Comparison of ENCODE assay signal across 7 mouse cellular contexts in genomic region chr2:152828011-152828370, GRCm38 (mm10). TPM values are rescaled to one million over a fixed set of nuclear protein-coding genes. Genes with fewer than 3 reads are reported as not detected.
DNase-seq lines count a peak whose midpoint lies in the region; ATAC-seq and TF ChIP-seq lines count a peak whose summit lies in the region.

No protein-coding gene starts in this region.

- peak overlapping the region; percentile 95 for H3K4me3 ChIP-seq in E14TG2a.4 (replicated peaks; ENCODE audit: low read length)
- peak overlapping the region; percentile 70 for H3K4me3 ChIP-seq in hindbrain, embryonic 12.5 days
- peak overlapping the region; percentile 80 for H3K4me3 ChIP-seq in liver, embryonic 11.5 days (ENCODE audit: low read depth, low read length)
- H3K4me3 ChIP-seq in stomach, postnatal 0 days (ENCODE audit: low read depth, low read length): peak overlapping the region; percentile 79; the same call in 1 of the 2 replicates

- no peak for ATAC-seq in hindbrain, embryonic 12.5 days (ENCODE audit: low FRiP score)
- no peak for ATAC-seq in liver, embryonic 11.5 days (replicated peaks; ENCODE audit: low FRiP score)
- ATAC-seq in stomach, postnatal 0 days (ENCODE audit: low FRiP score, low TSS enrichment): no peak

- H3K9me3 ChIP-seq in E14TG2a.4 (ENCODE audit: low read length): no peaks in the 10 kb centered on the region
- H3K9me3 ChIP-seq in hindbrain, embryonic 12.5 days (replicated peaks): no peaks in the 10 kb centered on the region
- H3K9me3 ChIP-seq in liver, embryonic 11.5 days (ENCODE audit: control insufficient read depth, low read length): no peaks in the 10 kb centered on the region
- no peaks in the 10 kb centered on the region for H3K9me3 ChIP-seq in stomach, postnatal 0 days (ENCODE audit: control insufficient read depth, low read length)

- DNase-seq in NIH3T3 (ENCODE audit: low read depth): peak; percentile 27
- no peak for DNase-seq in liver, embryonic 11.5 days (ENCODE audit: low spot score)
- DNase-seq in stomach, postnatal 0 days (ENCODE audit: low spot score): peak; percentile 37
- no peak for DNase-seq in cerebellum, postnatal 36 days
- DNase-seq in adrenal gland, postnatal 10 days: no peak

- peaks cover 74% of the 10 kb centered on the region for H3K4me1 ChIP-seq in E14TG2a.4 (replicated peaks; ENCODE audit: low read depth, low read length)
- H3K4me1 ChIP-seq in hindbrain, embryonic 12.5 days: peaks cover 54% of the 10 kb centered on the region
- peaks cover 62% of the 10 kb centered on the region for H3K4me1 ChIP-seq in liver, embryonic 11.5 days (replicated peaks; ENCODE audit: control insufficient read depth, insufficient read depth, low read length)
- peaks cover 9% of the 10 kb centered on the region for H3K4me1 ChIP-seq in stomach, postnatal 0 days (replicated peaks; ENCODE audit: control insufficient read depth, insufficient read depth)

- H3K27ac ChIP-seq in hindbrain, embryonic 12.5 days: no peak overlapping the region
- peak overlapping the region; percentile 49; the same call in 1 of the 2 replicates for H3K27ac ChIP-seq in liver, embryonic 11.5 days (ENCODE audit: low read depth, low read length)
- H3K27ac ChIP-seq in stomach, postnatal 0 days (replicated peaks): peak overlapping the region; percentile 99

- peak overlapping the region; percentile 94; the same call in 1 of the 2 replicates for H3K9ac ChIP-seq in hindbrain, embryonic 12.5 days
- peak overlapping the region; percentile 38; the same call in 1 of the 2 replicates for H3K9ac ChIP-seq in liver, embryonic 11.5 days (ENCODE audit: low read depth, low read length)
- peak overlapping the region; percentile 41 for H3K9ac ChIP-seq in stomach, postnatal 0 days (ENCODE audit: low read length)

- no peak for TF ChIP-seq CTCF in E14TG2a.4 (conservative IDR thresholded peaks at IDR 0.05; ENCODE audit: low read length)
- no peak for TF ChIP-seq CTCF in stomach, postnatal 0 days (IDR thresholded peaks at IDR 0.05; ENCODE audit: low read depth)

- peak overlapping the region; percentile 84 for H3K4me2 ChIP-seq in hindbrain, embryonic 12.5 days (replicated peaks)
- peak overlapping the region; percentile 90 for H3K4me2 ChIP-seq in liver, embryonic 11.5 days
- peak overlapping the region; percentile 72 for H3K4me2 ChIP-seq in stomach, postnatal 0 days (replicated peaks; ENCODE audit: low read depth)

- H3K36me3 ChIP-seq in E14TG2a.4 (ENCODE audit: insufficient read depth, low read length): peaks cover 56% of the 10 kb centered on the region
- no peaks in the 10 kb centered on the region for H3K36me3 ChIP-seq in hindbrain, embryonic 12.5 days
- H3K36me3 ChIP-seq in liver, embryonic 11.5 days (ENCODE audit: control insufficient read depth, insufficient read depth, low read length): peaks cover 5% of the 10 kb centered on the region; the same call in 1 of the 2 replicates
- no peaks in the 10 kb centered on the region for H3K36me3 ChIP-seq in stomach, postnatal 0 days (ENCODE audit: control insufficient read depth, insufficient read depth, low read length)

- no peak for TF ChIP-seq EP300 in stomach, postnatal 0 days (optimal IDR thresholded peaks at IDR 0.05)

- WGBS in hindbrain, embryonic 12.5 days: 67% methylated on average over 4 of the region's 4 CpGs
- WGBS in liver, embryonic 11.5 days: 58% methylated on average over 4 of the region's 4 CpGs
- WGBS in stomach, postnatal 0 days: 48% methylated on average over 4 of the region's 4 CpGs

- no peaks in the 10 kb centered on the region for H3K27me3 ChIP-seq in E14TG2a.4 (ENCODE audit: insufficient read depth, low read length)
- no peaks in the 10 kb centered on the region for H3K27me3 ChIP-seq in hindbrain, embryonic 12.5 days
- H3K27me3 ChIP-seq in liver, embryonic 11.5 days (replicated peaks; ENCODE audit: control insufficient read depth, insufficient read depth, low read length): no peaks in the 10 kb centered on the region
- no peaks in the 10 kb centered on the region for H3K27me3 ChIP-seq in stomach, postnatal 0 days (ENCODE audit: control insufficient read depth, insufficient read depth, low read length)

RNA-seq across cellular contexts. Expression of gene Bcl2l1, which starts 3.5 kb away (rescaled TPM):
- 155 and 166 TPM in 2 replicates for polyA plus RNA-seq in hindbrain, embryonic 12.5 days (2016; fragmentation: Nextera tagmentation; extraction: Ambion mirVana)
- 61.7 and 69.3 TPM in 2 replicates for polyA plus RNA-seq in liver, embryonic 11.5 days (2014; fragmentation: Nextera tagmentation; extraction: Ambion mirVana)
- polyA plus RNA-seq in stomach, postnatal 0 days (2015; fragmentation: Nextera tagmentation; extraction: Ambion mirVana): 45.6 and 48.7 TPM in 2 replicates
- 10 to 100 TPM; 49.3 to 56.2 TPM for total RNA-seq in adrenal gland, postnatal 10 days (2021)

RNA-seq across cellular contexts. Expression of gene Tpx2, which starts 19.8 kb away (rescaled TPM):
- polyA plus RNA-seq in hindbrain, embryonic 12.5 days (2016; fragmentation: Nextera tagmentation; extraction: Ambion mirVana): 81.5 and 87.9 TPM in 2 replicates
- 107 and 118 TPM in 2 replicates for polyA plus RNA-seq in liver, embryonic 11.5 days (2014; fragmentation: Nextera tagmentation; extraction: Ambion mirVana)
- 14.0 and 17.7 TPM in 2 replicates for polyA plus RNA-seq in stomach, postnatal 0 days (2015; fragmentation: Nextera tagmentation; extraction: Ambion mirVana)
- 10 to 100 TPM; 18.4 to 21.4 TPM for total RNA-seq in adrenal gland, postnatal 10 days (2021)

Comparison
In these comparisons a context has a peak if more than half of its experiments do, and no peak if none do; other contexts are left out.
1. DNase-seq: peak in NIH3T3 (single experiment) and stomach, postnatal 0 days (single experiment); none in liver, embryonic 11.5 days (single experiment), cerebellum, postnatal 36 days (0 of 2) and adrenal gland, postnatal 10 days (single experiment).
2. H3K9ac ChIP-seq: peak in every context shown above with its lines; median percentile 94 in hindbrain, embryonic 12.5 days; 41 in stomach, postnatal 0 days; 38 in liver, embryonic 11.5 days.
3. Peak in every context shown above with its lines, with median percentiles within 50 percentile points of each other: H3K4me3 ChIP-seq and H3K4me2 ChIP-seq.